Mouse (Mus musculus) kidney, postnatal 0 days (tissue): ENCODE data around the gene Gm20671. TPM values are rescaled to one million over a fixed set of nuclear protein-coding genes. Genes with fewer than 3 reads are reported as not detected.
A peak's percentile ranks its signal among the peaks of the same experiment; 100 is the strongest.
"Not testable (repeated sequence)": the region's sequence is repeated elsewhere in the genome, so short reads cannot be mapped to it uniquely, and the experiment has no call there.

Experiments used
- ATAC-seq: fragments of 200-750 bp; cut with Nextera tagmentation; replicated peaks from 2 replicates; pipeline ENCODE4 v1.8.0; 2017; ENCODE audit warnings: low read depth, moderate number of reproducible peaks, moderate TSS enrichment, moderate library complexity; ENCODE audit not compliant: low FRiP score
- DNase-seq: peaks from one replicate; pipeline ENCODE4 v3.0.0-alpha.2; 2016; ENCODE audit warnings: low spot score
- H3K27ac ChIP-seq: fragments of 300-500 bp; sonication (generic); 2 replicates; pipeline ENCODE4 v1.5.1; 2014; ENCODE audit warnings: mild to moderate bottlenecking
- H3K27me3 ChIP-seq: fragments of 300-500 bp; sonication (generic); 2 replicates; pipeline ENCODE4 v1.6.1; 2014; ENCODE audit warnings: low read length, mixed read lengths; ENCODE audit not compliant: insufficient read depth
- H3K36me3 ChIP-seq: fragments of 300-500 bp; sonication (generic); 2 replicates; pipeline ENCODE4 v1.6.1; 2014; ENCODE audit warnings: low read length, mixed read lengths; ENCODE audit not compliant: insufficient read depth
- H3K4me1 ChIP-seq: fragments of 300-500 bp; sonication (generic); replicated peaks from 2 replicates; pipeline ENCODE4 v1.6.1; 2014; ENCODE audit warnings: antibody characterized with exemption, low read length, mixed read lengths; ENCODE audit not compliant: insufficient read depth
- H3K4me2 ChIP-seq: fragments of 300-500 bp; sonication (generic); 2 replicates; pipeline ENCODE4 v1.6.1; 2014; ENCODE audit warnings: mild to moderate bottlenecking, low read length, moderate library complexity, mixed read lengths
- H3K4me3 ChIP-seq: fragments of 300-500 bp; sonication (generic); replicated peaks from 2 replicates; pipeline ENCODE4 v1.5.1; 2014; ENCODE audit warnings: low read depth, low read length
- H3K9ac ChIP-seq: fragments of 300-500 bp; sonication (generic); 2 replicates; pipeline ENCODE4 v1.6.1; 2014; ENCODE audit warnings: low read depth, low read length
- H3K9me3 ChIP-seq: fragments of 300-500 bp; sonication (generic); replicated peaks from 2 replicates; pipeline ENCODE4 v1.6.1; 2016; ENCODE audit warnings: low read length, inconsistent platforms, mixed read lengths
- CTCF ChIP-seq: IDR thresholded peaks from 2 replicates; pipeline ENCODE4 v1.5.1; 2016; ENCODE audit warnings: antibody characterized with exemption, low read depth, mild to moderate bottlenecking, moderate library complexity
- WGBS: fragments of 180-500 bp; shearing (Covaris S2); extraction: QIAGEN DNeasy Blood & Tissue Kit; methylation state at CpG from one replicate; pipeline ENCODE4 v1.1.7; 2014; 5-methylcytosine and 5-hydroxymethylcytosine counted together
- polyA plus RNA-seq: library from polyadenylated mRNA; unstranded; fragments of >200 nt; fragmentation: Nextera tagmentation; extraction: Ambion mirVana; gene quantifications from 2 replicates; pipeline ENCODE4 v1.2.1, GENCODE M21; 2015

The Gm20671 gene
- polyA plus RNA-seq, 1 experiment from 2014 or later, result not detected

DNA sequence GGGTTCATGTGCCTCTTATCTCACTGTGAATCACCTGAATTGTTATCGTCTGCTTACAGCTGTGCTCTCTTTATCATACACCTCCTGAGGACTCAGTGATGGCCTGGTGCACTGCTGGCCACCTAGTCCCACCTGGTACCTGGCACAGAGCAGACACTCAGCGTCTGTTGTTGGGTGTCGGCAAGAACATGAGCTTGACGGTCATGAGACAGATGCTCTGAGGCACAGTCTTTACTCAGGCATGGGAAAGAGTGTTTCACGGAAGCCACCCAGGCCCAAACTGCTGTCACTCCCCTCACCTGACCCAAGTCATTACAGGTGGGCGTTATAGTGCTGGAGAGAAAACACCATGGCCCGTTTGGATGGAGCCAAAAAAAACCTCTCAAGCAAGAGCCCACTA is 102.9 kb downstream of the Gm20671 start:
- DNase-seq (no peak), ATAC-seq (no peak)
- Histone ChIP-seq H3K4me3 (no peak overlapping the region), H3K4me2 (no peak overlapping the region), H3K9ac (no peak overlapping the region), H3K27me3 (no peaks in the 10 kb centered on the region), H3K27ac (no peak overlapping the region), H3K36me3 (no peaks in the 10 kb centered on the region), H3K9me3 (no peaks in the 10 kb centered on the region), H3K4me1 (no peaks in the 10 kb centered on the region)
- TF ChIP-seq CTCF, result no peak
- 79% methylated on average over 7 of the region's 7 CpGs for WGBS

DNA sequence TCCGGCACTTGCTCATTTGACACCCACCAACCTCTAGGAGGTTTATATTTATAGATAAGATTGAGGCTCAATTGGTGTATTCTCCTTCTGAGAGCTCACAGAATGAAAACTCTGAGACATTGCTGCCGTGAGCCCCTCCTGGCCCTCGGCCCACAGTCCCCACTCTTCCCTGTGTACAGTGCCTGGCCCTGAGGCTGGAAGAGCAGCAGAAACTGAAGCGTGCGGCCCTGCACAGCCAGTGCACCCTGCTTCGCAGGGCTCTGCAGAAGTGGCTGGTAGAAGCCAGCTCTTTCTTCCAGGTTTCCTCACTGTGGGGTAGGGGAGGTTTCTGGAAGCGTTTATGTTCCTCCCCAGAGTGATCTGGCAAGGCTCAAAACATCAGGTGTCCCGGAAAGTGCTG is 104.2 kb downstream of the Gm20671 start:
- not testable (repeated sequence) for H3K4me2 ChIP-seq, H3K4me1 ChIP-seq, H3K9me3 ChIP-seq, DNase-seq, H3K9ac ChIP-seq, H3K27me3 ChIP-seq, H3K27ac ChIP-seq, H3K4me3 ChIP-seq, H3K36me3 ChIP-seq, ATAC-seq
- 81% methylated on average over 8 of the region's 8 CpGs for WGBS

DNA sequence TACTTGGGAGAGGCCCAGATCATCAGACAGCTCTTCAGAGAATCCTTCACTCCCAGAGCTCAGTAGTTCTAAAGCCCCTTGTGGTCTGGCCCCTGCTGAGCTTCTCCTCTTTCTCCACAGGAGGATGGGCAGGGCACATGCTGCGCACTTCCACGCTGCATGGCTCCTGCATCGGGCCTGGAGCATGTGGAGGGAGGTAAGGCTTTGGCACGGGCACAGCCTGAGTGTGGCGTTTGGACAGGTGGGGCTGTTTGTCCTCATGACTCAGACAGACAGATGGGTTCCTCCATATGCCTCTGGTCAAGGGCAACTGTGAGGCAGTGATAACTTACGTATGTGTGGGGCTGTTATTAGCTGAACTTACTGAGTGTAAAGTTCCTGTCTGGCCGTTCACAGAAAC is 104.6 kb downstream of the Gm20671 start:
- 78% methylated on average over 7 of the region's 7 CpGs for WGBS
- H3K27ac ChIP-seq, result no peak overlapping the region
- no peak for TF ChIP-seq CTCF
- no peaks in the 10 kb centered on the region for H3K36me3 ChIP-seq
- no peak overlapping the region for H3K9ac ChIP-seq
- no peaks in the 10 kb centered on the region for H3K9me3 ChIP-seq
- H3K4me1 ChIP-seq, result no peaks in the 10 kb centered on the region
- DNase-seq (no peak), ATAC-seq (no peak)
- H3K27me3 ChIP-seq, result no peaks in the 10 kb centered on the region
- H3K4me3 ChIP-seq, result no peak overlapping the region
- H3K4me2 ChIP-seq, result no peak overlapping the region

DNA sequence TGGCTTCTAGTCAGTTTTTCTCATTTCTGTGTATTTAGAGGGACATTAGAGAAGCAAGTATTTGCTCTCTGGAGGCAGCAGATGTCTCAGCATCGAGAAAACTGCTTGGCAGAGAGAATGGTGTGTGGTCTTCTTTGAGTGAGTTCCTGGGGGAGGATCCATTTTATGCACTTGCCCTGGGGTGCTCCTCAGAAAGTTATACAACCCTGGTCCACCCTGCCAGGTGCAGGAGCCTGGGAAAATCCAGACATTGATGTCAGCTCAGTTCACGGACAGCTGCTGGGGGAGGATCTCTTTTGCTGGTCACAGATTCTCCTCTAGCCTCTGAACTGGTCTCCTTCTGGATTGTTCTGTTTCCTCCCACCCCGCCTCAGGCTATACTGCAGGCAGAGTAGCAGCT is 105.6 kb downstream of the Gm20671 start:
- no peaks in the 10 kb centered on the region for H3K9me3 ChIP-seq
- no peak for DNase-seq
- no peak for ATAC-seq
- H3K27me3 ChIP-seq, result no peaks in the 10 kb centered on the region
- no peaks in the 10 kb centered on the region for H3K36me3 ChIP-seq
- H3K27ac ChIP-seq, result no peak overlapping the region
- no peak overlapping the region for H3K9ac ChIP-seq
- no peak for TF ChIP-seq CTCF
- H3K4me3 ChIP-seq, result no peak overlapping the region
- H3K4me1 ChIP-seq, result no peaks in the 10 kb centered on the region
- WGBS, result 22% methylated on average over 3 of the region's 3 CpGs
- no peak overlapping the region for H3K4me2 ChIP-seq

DNA sequence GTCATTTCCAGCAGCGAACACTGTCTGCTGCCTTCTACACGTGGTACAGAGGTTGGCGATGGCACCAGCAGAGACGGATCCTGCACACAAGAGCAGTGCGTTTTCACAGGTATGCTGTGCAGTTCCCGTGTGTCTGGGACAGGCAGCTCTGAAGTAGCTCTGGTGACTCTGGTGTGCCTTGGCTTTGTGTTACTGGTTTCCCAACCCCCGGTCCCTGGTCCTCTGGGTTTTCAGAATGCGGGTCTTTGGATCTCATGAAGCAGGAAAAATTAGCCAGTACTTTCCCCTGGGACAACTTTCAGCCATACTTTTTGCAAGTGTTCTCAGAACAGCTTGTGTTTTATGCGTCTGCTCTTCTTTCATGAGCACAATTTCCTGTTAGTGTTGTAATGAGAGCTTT is 106.5 kb downstream of the Gm20671 start:
- H3K4me2 ChIP-seq, result no peak overlapping the region
- no peak overlapping the region for H3K27ac ChIP-seq
- no peaks in the 10 kb centered on the region for H3K36me3 ChIP-seq
- DNase-seq (no peak), ATAC-seq (no peak)
- H3K9me3 ChIP-seq, result no peaks in the 10 kb centered on the region
- no peak for TF ChIP-seq CTCF
- H3K27me3 ChIP-seq, result no peaks in the 10 kb centered on the region
- no peak overlapping the region for H3K9ac ChIP-seq
- 74% methylated on average over 9 of the region's 9 CpGs for WGBS
- no peak overlapping the region for H3K4me3 ChIP-seq
- no peaks in the 10 kb centered on the region for H3K4me1 ChIP-seq

DNA sequence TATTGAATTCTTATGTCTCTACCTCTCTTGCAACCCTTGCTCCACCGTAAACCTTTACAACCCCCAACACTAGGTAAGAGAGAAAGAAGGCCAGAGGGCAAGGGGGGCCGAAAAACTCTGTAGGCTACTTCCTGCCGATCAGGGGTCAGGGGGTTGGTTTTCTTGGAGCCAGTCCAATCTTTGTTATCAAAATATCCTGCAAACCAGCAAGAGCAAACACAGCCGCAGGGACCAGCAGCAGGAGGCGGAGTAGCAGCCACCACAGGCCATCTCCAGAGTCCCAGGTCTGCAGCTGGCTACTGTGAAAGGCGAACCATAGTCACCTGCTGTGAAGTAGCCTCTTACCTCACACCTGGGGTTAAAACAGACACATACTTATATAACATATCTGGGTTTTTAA is 108.0 kb downstream of the Gm20671 start:
- Histone ChIP-seq H3K27ac (no peak overlapping the region), H3K9me3 (no peaks in the 10 kb centered on the region), H3K36me3 (no peaks in the 10 kb centered on the region), H3K27me3 (no peaks in the 10 kb centered on the region), H3K4me3 (no peak overlapping the region), H3K4me1 (no peaks in the 10 kb centered on the region), H3K4me2 (no peak overlapping the region), H3K9ac (no peak overlapping the region)
- ATAC-seq, result no peak
- WGBS, result 32% methylated on average over 6 of the region's 6 CpGs
- peak; percentile 11 for DNase-seq
- no peak for TF ChIP-seq CTCF

DNA sequence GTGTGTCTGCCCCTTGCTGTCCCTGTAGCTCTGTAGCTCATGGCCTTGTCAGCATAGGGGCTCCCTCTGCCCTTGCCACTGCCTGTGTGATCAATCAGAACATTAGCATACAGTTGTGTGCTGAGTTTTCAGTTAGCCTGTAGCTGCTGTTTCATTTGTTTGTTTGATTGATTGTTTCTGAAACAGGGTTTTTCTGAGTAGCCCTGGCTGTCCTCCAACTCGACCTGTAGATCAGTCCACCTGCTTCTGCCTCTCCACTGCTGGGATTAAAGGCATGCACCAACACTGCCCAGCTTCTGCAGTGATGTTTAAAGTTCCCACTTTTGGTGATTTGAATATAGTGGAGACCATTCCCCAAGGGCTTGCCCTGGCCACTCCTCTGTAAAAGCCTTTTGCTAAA is 109.2 kb downstream of the Gm20671 start:
- H3K27me3 ChIP-seq, result no peaks in the 10 kb centered on the region
- no peak overlapping the region for H3K4me2 ChIP-seq
- no peak overlapping the region for H3K9ac ChIP-seq
- no peak overlapping the region for H3K4me3 ChIP-seq
- no peak overlapping the region for H3K27ac ChIP-seq
- DNase-seq, result no peak
- no peaks in the 10 kb centered on the region for H3K9me3 ChIP-seq
- no peak for TF ChIP-seq CTCF
- 38% methylated on average over 1 of the region's 1 CpGs for whole genome bisulfite sequencing
- H3K36me3 ChIP-seq, result no peaks in the 10 kb centered on the region
- no peaks in the 10 kb centered on the region for H3K4me1 ChIP-seq
- ATAC-seq, result no peak
